Mouse (Mus musculus) left cerebral cortex, adult 2 months (tissue): ENCODE data around the gene Rps6ka5. TPM values are rescaled to one million over a fixed set of nuclear protein-coding genes. Genes with fewer than 3 reads are reported as not detected.

Experiments
- DNase-seq, 2 experiments: peaks; one replicate each; pipeline ENCODE4 v3.0.0; 2021 to 2022; ENCODE audit warnings: low spot score in 2 of 2, mixed read lengths in 1 of 2; ENCODE audit errors: extremely low spot score in 1 of 2
- H3K27ac ChIP-seq: fragments of 200-600 bp; 2 replicates; pipeline ENCODE4 v1.8.1; 2022
- H3K4me3 ChIP-seq: fragments of 200-600 bp; 2 replicates; pipeline ENCODE4 v1.8.1; 2022
- CTCF ChIP-seq: fragments of 200-600 bp; IDR thresholded peaks from 2 replicates; pipeline ENCODE4 v1.8.1; 2022; ENCODE audit warnings: antibody characterized with exemption, mild to moderate bottlenecking, moderate library complexity
- intact Hi-C: fragments of 180-260 bp; cut with DNase I; formaldehyde crosslinking; loops from one replicate; pipeline ENCODE4 v1.15.1; 2025
- total RNA-seq, 2 experiments: library from RNA; stranded (reverse); gene quantifications; 2 replicates each; pipeline ENCODE4 v1.2.3; 2021

The Rps6ka5 gene
- total RNA-seq, 2 experiments from 2014 or later: 21.4 to 23.1 TPM

GRCm38 (mm10) chr12:100724182-100724581 is 2.6 kb downstream of the Rps6ka5 start:
- no peak for TF ChIP-seq CTCF
- H3K4me3 ChIP-seq: peak overlapping the region; percentile 99
- no peak for DNase-seq
- intact Hi-C loops: loop anchor here (1.0 to 5.0 kb wide), 4 partner anchors 55 to 147 kb away; partner anchors contain the start of gene Dglucy
- peak overlapping the region; percentile 94 for H3K27ac ChIP-seq

GRCm38 (mm10) chr12:100720801-100721200 is 6.0 kb downstream of the Rps6ka5 start:
- TF ChIP-seq CTCF: no peak
- Histone ChIP-seq H3K4me3 (no peak overlapping the region), H3K27ac (no peak overlapping the region)
- intact Hi-C loops: loop anchor here (5.0 kb wide), 2 partner anchors 84 to 144 kb away; no protein-coding TSS in a partner anchor
- DNase-seq: no peak

GRCm38 (mm10) chr12:100717446-100717845 is 9.3 kb downstream of the Rps6ka5 start:
- no peak for DNase-seq
- TF ChIP-seq CTCF: no peak
- H3K27ac ChIP-seq: no peak overlapping the region
- intact Hi-C loops: no loop called here
- H3K4me3 ChIP-seq: no peak overlapping the region

GRCm38 (mm10) chr12:100716969-100717368 is 9.8 kb downstream of the Rps6ka5 start:
- H3K4me3 ChIP-seq: no peak overlapping the region
- DNase-seq: no peak
- H3K27ac ChIP-seq: no peak overlapping the region
- no peak for TF ChIP-seq CTCF
- intact Hi-C loops: no loop called here

GRCm38 (mm10) chr12:100711819-100712218 is 15.0 kb downstream of the Rps6ka5 start:
- H3K27ac ChIP-seq: peak overlapping the region; percentile 32; the same call in 1 of the 2 replicates
- intact Hi-C loops: no loop called here
- DNase-seq: no peak
- no peak for TF ChIP-seq CTCF
- H3K4me3 ChIP-seq: no peak overlapping the region

GRCm38 (mm10) chr12:100711116-100711691 is 15.6 kb downstream of the Rps6ka5 start:
- H3K27ac ChIP-seq: peak overlapping the region; percentile 32; the same call in 1 of the 2 replicates
- intact Hi-C loops: no loop called here
- TF ChIP-seq CTCF: no peak
- DNase-seq: no peak
- no peak overlapping the region for H3K4me3 ChIP-seq

- DNase-seq: no peak
- no peak overlapping the region for H3K4me3 ChIP-seq
- no peak for TF ChIP-seq CTCF
- intact Hi-C loops: no loop called here
- no peak overlapping the region for H3K27ac ChIP-seq
Observed at GRCm38 (mm10) chr12:100710432-100710831, 16.4 kb downstream of the Rps6ka5 start.

GRCm38 (mm10) chr12:100707312-100707711 is 19.5 kb downstream of the Rps6ka5 start:
- no peak for TF ChIP-seq CTCF
- intact Hi-C loops: no loop called here
- H3K4me3 ChIP-seq: no peak overlapping the region
- DNase-seq: no peak
- no peak overlapping the region for H3K27ac ChIP-seq

GRCm38 (mm10) chr12:100705057-100705722 is 21.6 kb downstream of the Rps6ka5 start:
- H3K4me3 ChIP-seq: no peak overlapping the region
- no peak for TF ChIP-seq CTCF
- no peak overlapping the region for H3K27ac ChIP-seq
- no peak for DNase-seq
- intact Hi-C loops: no loop called here

- no peak for DNase-seq
- no peak overlapping the region for H3K4me3 ChIP-seq
- TF ChIP-seq CTCF: no peak
- H3K27ac ChIP-seq: no peak overlapping the region
- intact Hi-C loops: no loop called here
Observed at GRCm38 (mm10) chr12:100698019-100698418, 28.8 kb downstream of the Rps6ka5 start.

GRCm38 (mm10) chr12:100696621-100697020 is 30.2 kb downstream of the Rps6ka5 start:
- TF ChIP-seq CTCF: no peak
- Histone ChIP-seq H3K4me3 (no peak overlapping the region), H3K27ac (no peak overlapping the region)
- no peak for DNase-seq
- intact Hi-C loops: no loop called here

GRCm38 (mm10) chr12:100695252-100695651 is 31.5 kb downstream of the Rps6ka5 start:
- TF ChIP-seq CTCF: no peak

GRCm38 (mm10) chr12:100692208-100692607 is 34.6 kb downstream of the Rps6ka5 start:
- DNase-seq: no peak
- TF ChIP-seq CTCF: no peak
- no peak overlapping the region for H3K4me3 ChIP-seq
- intact Hi-C loops: no loop called here
- no peak overlapping the region for H3K27ac ChIP-seq

More at GRCm38 (mm10) chr12:100695252-100695651, 31.5 kb downstream of the Rps6ka5 start:
- Histone ChIP-seq H3K27ac (no peak overlapping the region), H3K4me3 (no peak overlapping the region)
- intact Hi-C loops: no loop called here
- no peak for DNase-seq
